Mouse (Mus musculus): Measurements from ENCODE around the gene Npr2. TPM values are rescaled to one million over a fixed set of nuclear protein-coding genes. Genes with fewer than 3 reads are reported as not detected.

Gene Npr2
- total and polyA plus RNA-seq, 3 experiments: 35.9 to 57.0 (median 43.4) TPM

GRCm38 (mm10) chr4:43630671-43631045, 1.1 kb upstream of the Npr2 start:
- Histone ChIP-seq H3K27ac (peak overlapping the region; percentile 81), H3K79me2 (replicated peaks; ENCODE audit: control insufficient read depth, insufficient read depth, low read length) (peaks cover 5% of the 10 kb centered on the region; the same call in 1 of the 2 replicates), H3K4me1 (ENCODE audit: control insufficient read depth, insufficient read depth, low read length) (peaks cover 13% of the 10 kb centered on the region), H3K4me3 (peak overlapping the region; percentile 39), H3K36me3 (ENCODE audit: control insufficient read depth, insufficient read depth, low read length) (peaks cover 3% of the 10 kb centered on the region; the same call in 1 of the 2 replicates), H3K9ac (ENCODE audit: low read depth, low read length) (peak overlapping the region; percentile 71), H3K27me3 (ENCODE audit: control insufficient read depth, insufficient read depth, low read length) (no peaks in the 10 kb centered on the region)
- TF ChIP-seq CTCF (IDR thresholded peaks at IDR 0.05): no peak
- TF ChIP-seq POLR2A (IDR thresholded peaks at IDR 0.05; ENCODE audit: insufficient read depth, low read depth, low read length): no peak
- no peak for TF ChIP-seq EP300 (IDR thresholded peaks at IDR 0.05; ENCODE audit: insufficient read depth, low read depth, low read length)
- 24% methylated on average over 5 of the region's 5 CpGs for WGBS
- DNase-seq: no peak
- intact Hi-C loops (cut with DNase I): loop anchor here (1.0 to 10.0 kb wide), 5 partner anchors 26 to 234 kb away; partner anchors contain the start of genes Fam221b, Hint2 and Tmem8b

GRCm38 (mm10) chr4:43631956-43632920, 503 bp downstream of the Npr2 start:
- DNase-seq: peak; percentile 35 to 56

DNA sequence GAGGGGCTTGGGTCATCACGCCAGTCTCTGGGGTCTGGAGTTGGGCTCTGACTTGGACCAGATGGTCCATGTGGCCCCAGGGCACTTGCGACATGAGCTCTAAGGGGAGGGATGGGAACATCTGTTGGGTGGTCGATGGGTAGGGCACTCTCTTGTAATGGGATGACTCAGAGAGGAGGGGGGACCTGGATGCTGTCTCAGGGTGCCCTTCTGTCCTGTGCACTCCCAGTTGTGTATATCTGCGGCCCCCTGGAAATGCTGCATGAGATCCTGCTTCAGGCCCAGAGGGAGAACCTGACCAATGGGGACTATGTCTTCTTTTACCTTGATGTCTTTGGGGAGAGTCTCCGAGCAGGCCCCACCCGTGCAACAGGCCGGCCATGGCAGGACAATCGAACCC, 1.6 kb downstream of the Npr2 start:
- Histone ChIP-seq H3K27me3 (ENCODE audit: control insufficient read depth, insufficient read depth, low read length) (no peaks in the 10 kb centered on the region), H3K36me3 (ENCODE audit: control insufficient read depth, insufficient read depth, low read length) (peaks cover 3% of the 10 kb centered on the region; the same call in 1 of the 2 replicates), H3K79me2 (replicated peaks; ENCODE audit: control insufficient read depth, insufficient read depth, low read length) (peaks cover 5% of the 10 kb centered on the region; the same call in 1 of the 2 replicates), H3K9ac (ENCODE audit: low read depth, low read length) (no peak overlapping the region), H3K4me3 (no peak overlapping the region), H3K4me1 (ENCODE audit: control insufficient read depth, insufficient read depth, low read length) (peaks cover 13% of the 10 kb centered on the region), H3K27ac (no peak overlapping the region)
- peak in 1 of 2 experiments; percentile 17 for DNase-seq
- no peak for TF ChIP-seq CTCF (IDR thresholded peaks at IDR 0.05)
- TF ChIP-seq POLR2A (IDR thresholded peaks at IDR 0.05; ENCODE audit: insufficient read depth, low read depth, low read length): no peak
- intact Hi-C loops (cut with DNase I): loop anchor here (10.0 kb wide), 1 partner anchor 232 kb away; no protein-coding TSS in a partner anchor
- 88% methylated on average over 8 of the region's 8 CpGs for WGBS

More at GRCm38 (mm10) chr4:43631956-43632920, 503 bp downstream of the Npr2 start:
- Histone ChIP-seq H3K79me2 (replicated peaks; ENCODE audit: control insufficient read depth, insufficient read depth, low read length) (peaks cover 5% of the 10 kb centered on the region; the same call in 1 of the 2 replicates), H3K4me1 (ENCODE audit: control insufficient read depth, insufficient read depth, low read length) (peaks cover 13% of the 10 kb centered on the region), H3K9ac (ENCODE audit: low read depth, low read length) (peak overlapping the region; percentile 95), H3K4me3 (peak overlapping the region; percentile 80), H3K36me3 (ENCODE audit: control insufficient read depth, insufficient read depth, low read length) (peaks cover 3% of the 10 kb centered on the region; the same call in 1 of the 2 replicates), H3K27ac (peak overlapping the region; percentile 95), H3K27me3 (ENCODE audit: control insufficient read depth, insufficient read depth, low read length) (no peaks in the 10 kb centered on the region)
- no peak for TF ChIP-seq EP300 (IDR thresholded peaks at IDR 0.05; ENCODE audit: insufficient read depth, low read depth, low read length)
- TF ChIP-seq POLR2A (IDR thresholded peaks at IDR 0.05; ENCODE audit: insufficient read depth, low read depth, low read length): no peak
- TF ChIP-seq CTCF (IDR thresholded peaks at IDR 0.05): no peak
- intact Hi-C loops (cut with DNase I): loop anchor here (2.0 to 10.0 kb wide), 4 partner anchors 25 to 233 kb away; partner anchors contain the start of genes Fam221b, Hint2 and Tmem8b
- WGBS: 57% methylated on average over 40 of the region's 42 CpGs

GRCm38 (mm10) chr4:43633736-43634135, 2.0 kb downstream of the Npr2 start:
- Histone ChIP-seq H3K27ac (no peak overlapping the region), H3K4me3 (no peak overlapping the region), H3K79me2 (replicated peaks; ENCODE audit: control insufficient read depth, insufficient read depth, low read length) (peaks cover 5% of the 10 kb centered on the region; the same call in 1 of the 2 replicates), H3K9ac (ENCODE audit: low read depth, low read length) (no peak overlapping the region), H3K27me3 (ENCODE audit: control insufficient read depth, insufficient read depth, low read length) (no peaks in the 10 kb centered on the region), H3K36me3 (ENCODE audit: control insufficient read depth, insufficient read depth, low read length) (peaks cover 3% of the 10 kb centered on the region; the same call in 1 of the 2 replicates), H3K4me1 (ENCODE audit: control insufficient read depth, insufficient read depth, low read length) (peaks cover 13% of the 10 kb centered on the region)
- WGBS: 74% methylated on average over 2 of the region's 2 CpGs
- intact Hi-C loops (cut with DNase I): loop anchor here (10.0 kb wide), 1 partner anchor 231 kb away; no protein-coding TSS in a partner anchor
- no peak for TF ChIP-seq EP300 (IDR thresholded peaks at IDR 0.05; ENCODE audit: insufficient read depth, low read depth, low read length)
- TF ChIP-seq POLR2A (IDR thresholded peaks at IDR 0.05; ENCODE audit: insufficient read depth, low read depth, low read length): no peak
- TF ChIP-seq CTCF (IDR thresholded peaks at IDR 0.05): no peak
- DNase-seq: no peak

DNA sequence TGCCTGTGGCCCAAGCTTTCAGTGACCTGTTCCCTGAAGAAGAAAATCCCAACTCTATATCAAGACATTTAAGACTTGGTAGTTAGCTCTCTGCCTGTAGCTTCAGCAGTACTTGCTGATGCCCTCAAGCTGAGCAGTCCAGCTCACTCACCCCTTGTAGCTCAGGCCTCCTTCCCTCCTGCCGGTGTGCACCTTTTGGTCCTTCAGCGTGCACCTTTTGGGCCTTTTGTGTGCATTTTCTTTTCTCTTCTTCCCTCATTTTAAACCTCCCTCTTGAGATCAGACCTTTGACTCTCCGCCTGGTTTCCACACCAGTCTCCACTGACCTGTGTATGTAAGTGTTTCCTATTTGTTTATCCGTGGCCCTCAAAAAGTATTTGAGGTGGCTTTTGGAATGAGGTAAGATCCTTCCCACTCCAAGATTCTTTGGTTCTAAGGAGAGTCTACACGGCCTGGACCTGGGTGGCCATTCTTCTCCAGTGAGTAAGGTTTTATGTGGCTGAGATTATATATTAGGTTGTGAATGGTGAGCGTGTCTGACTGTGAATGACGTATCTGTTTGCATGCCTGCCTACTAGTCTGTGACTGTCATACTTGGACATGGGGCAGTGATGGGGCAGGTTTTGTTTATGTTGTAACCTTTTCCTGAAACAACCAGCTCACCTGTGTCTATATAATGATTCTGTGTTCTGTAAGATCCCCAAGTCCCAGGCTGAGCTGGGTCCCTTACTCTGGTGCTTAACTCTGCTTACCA, 3.1 kb downstream of the Npr2 start:
- Histone ChIP-seq H3K9ac (ENCODE audit: low read depth, low read length) (no peak overlapping the region), H3K4me1 (ENCODE audit: control insufficient read depth, insufficient read depth, low read length) (peaks cover 13% of the 10 kb centered on the region), H3K27ac (no peak overlapping the region), H3K27me3 (ENCODE audit: control insufficient read depth, insufficient read depth, low read length) (no peaks in the 10 kb centered on the region), H3K79me2 (replicated peaks; ENCODE audit: control insufficient read depth, insufficient read depth, low read length) (peaks cover 5% of the 10 kb centered on the region; the same call in 1 of the 2 replicates), H3K4me3 (no peak overlapping the region), H3K36me3 (ENCODE audit: control insufficient read depth, insufficient read depth, low read length) (peaks cover 3% of the 10 kb centered on the region; the same call in 1 of the 2 replicates)
- no peak for TF ChIP-seq POLR2A (IDR thresholded peaks at IDR 0.05; ENCODE audit: insufficient read depth, low read depth, low read length)
- TF ChIP-seq CTCF (IDR thresholded peaks at IDR 0.05): no peak
- TF ChIP-seq EP300 (IDR thresholded peaks at IDR 0.05; ENCODE audit: insufficient read depth, low read depth, low read length): no peak
- 86% methylated on average over 7 of the region's 7 CpGs for WGBS
- intact Hi-C loops (cut with DNase I): loop anchor here (10.0 kb wide), 1 partner anchor 230 kb away; no protein-coding TSS in a partner anchor
- peak in 1 of 2 experiments; percentile 12 for DNase-seq
